Mouse (Mus musculus) testis, adult 2 months (tissue): Measurements from ENCODE around the gene 1700007K13Rik.

Experiments used
- CTCF ChIP-seq: fragments of 200-500 bp; IDR thresholded peaks from 2 replicates; pipeline ENCODE4 v1.5.1; 2012; ENCODE audit warnings: low read depth, mild to moderate bottlenecking, inconsistent platforms, low read length, moderate library complexity; ENCODE audit not compliant: control insufficient read depth, insufficient read depth, insufficient replicate concordance
- POLR2A ChIP-seq: fragments of 200-500 bp; IDR thresholded peaks from 2 replicates; pipeline ENCODE4 v1.6.1; 2012; ENCODE audit warnings: low read depth, mild to moderate bottlenecking, inconsistent platforms, low read length, moderate library complexity; ENCODE audit not compliant: control insufficient read depth

DNA sequence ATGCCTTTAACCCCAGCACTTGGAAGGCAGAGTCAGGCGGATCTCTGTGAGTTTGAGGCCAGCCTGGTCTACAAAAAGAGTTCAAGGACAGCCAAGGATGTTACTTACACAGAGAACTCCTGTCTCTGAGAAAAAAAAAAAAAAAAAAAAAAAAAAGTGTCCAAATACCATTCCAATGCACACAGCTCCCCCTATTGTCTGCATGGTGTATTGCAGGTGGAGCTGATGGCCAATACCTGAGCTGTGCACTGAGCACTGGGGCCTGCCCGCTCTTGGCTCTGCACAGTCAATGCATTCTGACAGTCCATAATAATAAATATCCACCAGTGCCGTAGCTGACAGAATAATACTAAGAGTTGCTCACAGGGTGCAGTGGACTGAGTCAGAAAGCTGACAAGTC, 2.2 kb downstream of the 1700007K13Rik start:
- TF ChIP-seq POLR2A: no peak
- TF ChIP-seq CTCF: peak; percentile 75; the same call in 1 of the 2 replicates
